Mouse (Mus musculus): ENCODE measurements around the gene Gm11172. TPM values are rescaled to one million over a fixed set of nuclear protein-coding genes. Genes with fewer than 3 reads are reported as not detected.

The Gm11172 gene
- polyA plus RNA-seq, 1 experiment from 2014 or later: not detected

GRCm38 (mm10) chr16:10785371-10786231, 27.1 kb upstream of the Gm11172 start, which contains the start of gene Socs1:
TSS of gene Socs1 (minus strand) at chr16:10785536.
- DNase-seq (ENCODE audit: low spot score): peak; percentile 98

GRCm38 (mm10) chr16:10786288-10786687, 26.4 kb upstream of the Gm11172 start:
- peak; percentile 95 for DNase-seq (ENCODE audit: low spot score)

GRCm38 (mm10) chr16:10786782-10787547, 25.8 kb upstream of the Gm11172 start:
- no peak for DNase-seq (ENCODE audit: low spot score)

- peak; percentile 10 for DNase-seq (ENCODE audit: low spot score)
Observed at GRCm38 (mm10) chr16:10787548-10788058, 25.1 kb upstream of the Gm11172 start.

- peak; percentile 42 for DNase-seq (ENCODE audit: low spot score)
Observed at GRCm38 (mm10) chr16:10788271-10788670, 24.4 kb upstream of the Gm11172 start, which contains the start of gene Tnp2. TSS of gene Tnp2 (minus strand) at chr16:10788660.

- DNase-seq (ENCODE audit: low spot score): peak; percentile 40
Observed at GRCm38 (mm10) chr16:10788866-10789265, 23.8 kb upstream of the Gm11172 start.

GRCm38 (mm10) chr16:10790702-10791101, 22.0 kb upstream of the Gm11172 start, which contains the start of gene Prm3:
TSS of gene Prm3 (minus strand) at chr16:10790914.
- no peak for DNase-seq (ENCODE audit: low spot score)

GRCm38 (mm10) chr16:10796034-10796433, 16.7 kb upstream of the Gm11172 start, which contains the start of gene Prm2:
TSS of gene Prm2 (minus strand) at chr16:10796134.
- no peak for DNase-seq (ENCODE audit: low spot score)

GRCm38 (mm10) chr16:10802420-10802819, 10.3 kb upstream of the Gm11172 start:
- DNase-seq (ENCODE audit: low spot score): peak; percentile 18

- peak; percentile 87 for DNase-seq (ENCODE audit: low spot score)
Observed at GRCm38 (mm10) chr16:10805789-10806527, 6.8 kb upstream of the Gm11172 start, which contains the start of gene Prm1. TSS of gene Prm1 (minus strand) at chr16:10805839.

GRCm38 (mm10) chr16:10810376-10810775, 2.3 kb upstream of the Gm11172 start:
- no peak for DNase-seq (ENCODE audit: low spot score)

- peak; percentile 58 for DNase-seq (ENCODE audit: low spot score)
Observed at GRCm38 (mm10) chr16:10813726-10814125, 1.0 kb downstream of the Gm11172 start.

- DNase-seq (ENCODE audit: low spot score): peak; percentile 65
Observed at GRCm38 (mm10) chr16:10814864-10815263, 2.1 kb downstream of the Gm11172 start.

GRCm38 (mm10) chr16:10818579-10819135, 5.9 kb downstream of the Gm11172 start:
- no peak for DNase-seq (ENCODE audit: low spot score)

- DNase-seq (ENCODE audit: low spot score): no peak
Observed at GRCm38 (mm10) chr16:10819966-10820365, 7.3 kb downstream of the Gm11172 start.

- DNase-seq (ENCODE audit: low spot score): no peak
Observed at GRCm38 (mm10) chr16:10821387-10821786, 8.7 kb downstream of the Gm11172 start.

GRCm38 (mm10) chr16:10824536-10824935, 11.8 kb downstream of the Gm11172 start:
- no peak for DNase-seq (ENCODE audit: low spot score)

GRCm38 (mm10) chr16:10825840-10826239, 13.1 kb downstream of the Gm11172 start:
- DNase-seq (ENCODE audit: low spot score): no peak

- peak; percentile 86 for DNase-seq (ENCODE audit: low spot score)
Observed at GRCm38 (mm10) chr16:10827269-10827668, 14.6 kb downstream of the Gm11172 start.

- DNase-seq (ENCODE audit: low spot score): peak; percentile 73
Observed at GRCm38 (mm10) chr16:10827766-10828460, 15.2 kb downstream of the Gm11172 start.

Measured in thymus, postnatal 0 days (tissue).